Mouse (Mus musculus): ENCODE data around the gene Cmtm4.

The Cmtm4 gene

DNA sequence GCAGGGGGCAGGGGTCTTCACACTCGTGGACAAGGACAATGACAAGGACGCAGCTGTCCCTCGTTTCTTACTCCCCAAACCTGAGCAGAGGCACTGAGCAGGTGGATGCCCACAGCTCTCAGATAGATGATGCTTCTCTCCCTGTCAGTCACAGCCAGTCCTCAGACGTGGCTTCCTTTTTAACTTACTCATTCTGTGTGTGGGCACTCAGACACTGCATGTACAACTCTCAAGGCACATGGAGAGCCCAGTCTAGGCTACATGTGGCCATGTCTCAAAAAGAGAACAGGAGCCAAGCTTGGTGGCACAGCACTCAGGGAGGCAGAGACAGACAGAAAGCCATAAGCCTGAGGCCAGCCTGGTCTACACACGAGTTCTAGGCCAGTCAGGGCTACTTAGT, 19.6 kb downstream of the Cmtm4 start:
- no peak for DNase-seq (ENCODE audit: low read depth in 2 of 2, low spot score in 2 of 2)

DNA sequence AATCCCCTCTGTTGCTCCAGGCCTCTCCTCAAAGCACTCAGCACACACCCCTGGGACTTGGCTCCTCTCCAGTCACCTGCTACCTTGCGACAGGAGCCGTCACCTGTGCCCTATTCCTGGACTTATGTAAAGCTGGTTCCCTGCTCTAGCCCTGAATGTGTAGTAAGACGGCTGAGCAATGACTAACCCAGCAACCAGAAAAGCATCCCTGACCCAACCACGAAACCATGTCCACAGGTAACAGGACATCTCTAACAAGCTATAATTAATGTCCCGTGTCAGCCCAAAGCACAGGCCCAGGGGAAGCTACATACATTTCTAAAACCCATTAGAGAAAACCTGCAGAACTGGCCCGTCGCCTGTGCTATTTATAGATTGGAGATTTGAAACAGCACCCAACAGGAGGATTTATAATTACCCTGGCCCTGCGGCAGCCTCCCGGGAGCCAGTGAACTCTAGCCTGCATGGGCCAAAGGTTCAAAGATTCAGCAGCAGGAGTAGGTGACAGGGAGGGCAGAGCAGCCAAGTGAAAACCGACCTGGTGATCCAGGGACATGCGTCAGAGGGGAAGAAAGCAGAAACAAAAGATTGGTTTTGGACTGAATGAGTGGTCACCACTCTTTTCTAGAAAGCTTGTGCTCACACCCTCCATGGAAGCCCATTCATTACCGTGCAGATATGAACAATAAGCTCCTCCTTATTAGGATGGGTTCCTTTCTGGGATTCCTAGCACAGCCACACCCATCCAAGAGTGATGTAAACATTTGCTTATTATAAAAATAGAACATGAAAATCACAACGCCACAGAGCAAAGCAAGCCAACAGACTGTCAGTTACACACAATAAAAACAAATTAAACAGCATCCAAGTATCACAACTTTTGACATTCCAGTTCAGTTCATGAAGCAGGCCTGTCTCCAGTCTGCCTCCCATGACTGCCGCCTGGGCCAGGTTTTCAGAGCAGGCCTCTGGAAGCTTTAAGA, 20.5 kb downstream of the Cmtm4 start:
- no peak for DNase-seq (ENCODE audit: low read depth in 2 of 2, low spot score in 2 of 2)

DNA sequence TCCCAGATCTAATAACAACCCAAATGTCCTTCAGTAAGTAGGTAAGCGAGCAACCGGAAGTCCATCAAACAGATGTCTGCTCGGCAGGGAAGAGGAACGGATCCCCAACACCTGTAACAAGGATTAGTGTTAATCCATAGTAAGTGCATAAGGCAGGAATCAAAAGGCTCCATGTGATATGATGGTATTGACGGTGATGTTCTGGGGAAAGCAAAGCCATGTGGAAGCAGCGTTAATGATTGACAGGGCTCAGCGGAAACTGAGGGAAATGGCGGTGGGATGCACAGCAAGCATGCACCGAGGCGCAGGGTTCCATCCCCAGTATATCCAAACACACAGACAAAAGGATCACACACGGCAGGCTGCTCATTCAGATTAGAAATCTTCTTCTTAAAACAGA, 21.3 kb downstream of the Cmtm4 start:
- DNase-seq (ENCODE audit: low read depth in 2 of 2, low spot score in 2 of 2), result no peak

DNA sequence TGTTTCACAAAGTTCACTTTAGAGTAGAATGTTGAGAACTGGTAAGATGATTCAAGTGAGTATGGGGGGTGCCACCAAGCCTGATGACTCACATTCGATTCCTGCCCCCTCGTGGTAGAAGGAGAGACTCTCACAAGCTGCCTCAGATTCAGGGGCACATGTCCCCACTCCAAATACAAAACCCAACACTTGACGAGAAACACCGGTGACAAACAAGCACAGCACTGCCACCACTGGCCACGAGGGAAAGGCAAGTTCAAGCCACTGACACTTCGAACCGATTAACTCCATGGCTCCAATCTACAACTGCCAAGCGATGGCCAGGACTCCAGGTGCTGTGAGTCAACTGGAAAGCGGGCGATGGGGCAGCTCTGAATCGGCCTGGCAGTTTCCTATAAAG, 21.8 kb downstream of the Cmtm4 start:
- no peak for DNase-seq (ENCODE audit: low read depth in 2 of 2, low spot score in 2 of 2)

DNA sequence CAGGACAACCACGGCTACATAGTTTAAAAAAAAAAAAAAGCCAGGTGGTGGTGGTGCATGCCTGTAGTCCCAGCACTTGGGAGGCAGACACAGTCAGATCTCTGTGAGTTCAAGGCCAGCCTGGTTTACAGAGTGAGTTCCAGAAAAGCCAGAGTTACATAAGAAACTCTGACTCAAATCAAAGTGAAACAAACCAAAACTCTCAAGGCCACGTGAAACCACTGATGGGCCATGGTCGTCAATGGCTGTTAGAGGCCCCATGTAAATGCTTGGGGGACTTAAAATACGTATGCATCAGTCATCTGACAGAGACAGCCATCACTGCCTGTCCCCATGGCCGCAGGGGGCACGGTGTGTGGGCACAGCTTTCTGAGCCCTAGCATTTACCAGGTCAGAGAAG, 24.5 kb downstream of the Cmtm4 start:
- no peak for DNase-seq (ENCODE audit: low read depth in 2 of 2, low spot score in 2 of 2)

DNA sequence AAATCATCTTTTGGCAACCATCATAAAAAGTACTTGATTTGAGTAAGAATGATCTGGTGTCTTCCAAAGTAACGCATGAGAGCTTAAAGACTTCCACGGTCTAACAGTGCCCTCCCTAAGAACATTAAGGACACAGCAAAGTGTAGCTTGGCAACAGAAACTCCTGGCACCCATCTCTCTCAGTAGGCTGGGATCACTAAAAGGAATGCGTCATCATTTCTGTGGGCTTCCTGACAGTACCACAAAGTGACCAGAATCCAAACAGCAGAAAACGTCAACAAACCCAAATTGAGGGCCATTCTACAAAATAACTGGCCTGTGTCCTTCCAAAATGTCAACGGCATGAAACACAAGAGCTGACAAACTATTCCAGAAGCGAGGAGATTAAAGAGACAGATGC, 25.5 kb downstream of the Cmtm4 start:
- no peak for DNase-seq (ENCODE audit: low read depth in 2 of 2, low spot score in 2 of 2)

DNA sequence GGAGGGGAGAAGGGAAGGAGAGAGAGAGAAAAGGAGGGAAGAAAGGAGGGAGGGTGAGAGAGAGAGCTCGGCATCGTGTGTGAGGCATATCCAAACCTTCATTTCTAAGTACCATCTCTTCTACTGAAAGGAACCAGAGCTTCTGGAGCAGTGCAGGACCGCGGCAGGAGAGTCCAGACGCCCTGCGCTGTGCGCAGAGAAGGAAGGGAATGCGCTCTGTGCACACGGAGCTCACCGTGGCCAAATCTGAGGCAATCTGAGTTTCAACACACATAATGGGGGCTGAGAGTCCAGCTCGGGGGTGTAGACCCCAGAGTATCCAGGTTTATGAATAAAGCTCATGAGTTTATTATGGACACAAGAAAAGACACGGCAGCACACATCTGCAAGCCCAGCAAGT, 26.0 kb downstream of the Cmtm4 start:
- no peak for DNase-seq (ENCODE audit: low read depth in 2 of 2, low spot score in 2 of 2)

DNA sequence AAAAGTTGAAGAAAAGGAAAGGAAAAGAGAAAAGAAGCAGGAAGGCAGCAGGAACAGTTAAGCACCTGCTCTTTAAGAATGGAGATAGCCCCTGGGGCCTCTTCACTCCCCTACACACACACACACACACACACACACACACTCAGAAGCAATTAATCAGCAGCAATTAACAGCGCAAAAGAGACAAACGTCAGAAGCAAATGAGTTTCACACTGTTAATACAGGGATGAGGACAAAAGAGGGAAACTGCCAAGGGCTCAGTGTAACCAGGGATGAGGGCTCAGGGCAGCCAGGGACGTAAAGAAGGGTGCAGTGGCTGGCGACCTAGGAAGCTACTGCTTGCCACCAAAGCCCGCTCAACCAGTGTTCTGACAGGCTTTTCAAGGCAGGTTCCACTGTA, 28.2 kb downstream of the Cmtm4 start:
- no peak for DNase-seq (ENCODE audit: low read depth in 2 of 2, low spot score in 2 of 2)

DNA sequence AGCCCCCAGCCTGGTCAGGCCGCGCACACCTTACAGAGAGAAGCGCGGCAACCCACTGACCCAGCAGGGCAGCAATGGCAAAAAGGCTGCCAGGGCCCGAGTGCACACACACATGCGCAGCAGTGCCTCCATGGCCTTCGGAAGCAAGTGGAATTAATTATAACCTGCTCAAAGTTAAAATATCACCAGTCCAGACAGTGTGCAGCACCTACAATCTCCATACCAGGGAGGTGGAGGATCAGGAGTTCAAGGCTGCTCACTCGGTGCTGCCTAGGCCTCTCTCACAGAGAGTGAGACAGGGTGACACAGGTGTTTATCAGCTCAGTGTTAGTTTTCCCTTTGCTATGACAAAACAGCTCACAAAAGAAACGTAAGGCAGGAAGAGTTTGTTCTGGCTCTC, 29.9 kb downstream of the Cmtm4 start:
- DNase-seq (ENCODE audit: low read depth in 2 of 2, low spot score in 2 of 2), result no peak

DNA sequence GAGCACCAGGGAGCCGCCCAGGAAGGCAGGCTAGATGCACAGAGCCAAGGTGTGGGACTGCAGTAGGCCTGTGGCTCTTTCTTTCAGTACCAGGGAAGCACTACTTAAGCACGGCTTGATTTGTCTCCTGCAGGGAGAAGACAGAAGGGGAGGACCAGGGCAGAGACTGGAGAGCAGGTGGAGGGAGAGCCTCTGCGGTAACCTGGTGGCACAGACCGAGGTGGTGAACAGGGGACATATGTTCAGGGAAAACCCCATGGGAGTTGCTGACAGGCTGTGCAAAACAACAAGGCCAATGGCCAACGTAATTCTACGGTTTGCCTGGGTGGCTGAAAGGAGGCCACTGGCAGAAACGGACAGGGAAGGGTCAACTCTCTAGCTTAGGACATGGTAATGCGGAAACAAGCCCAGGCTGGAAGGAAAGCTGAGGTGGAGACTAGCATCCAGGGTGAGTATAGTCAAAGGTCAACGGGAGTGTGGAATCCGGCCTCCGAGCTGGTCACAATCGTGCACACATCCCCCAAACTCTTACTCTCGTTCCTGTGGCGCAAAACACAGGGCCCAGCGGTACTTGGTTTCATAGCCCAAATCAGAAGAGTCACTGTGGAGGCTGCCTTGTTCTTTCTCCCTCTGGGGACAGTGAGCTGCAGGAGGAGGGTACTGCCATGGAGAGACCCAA, 35.7 kb downstream of the Cmtm4 start:
- DNase-seq (ENCODE audit: low read depth in 2 of 2, low spot score in 2 of 2), result no peak

DNA sequence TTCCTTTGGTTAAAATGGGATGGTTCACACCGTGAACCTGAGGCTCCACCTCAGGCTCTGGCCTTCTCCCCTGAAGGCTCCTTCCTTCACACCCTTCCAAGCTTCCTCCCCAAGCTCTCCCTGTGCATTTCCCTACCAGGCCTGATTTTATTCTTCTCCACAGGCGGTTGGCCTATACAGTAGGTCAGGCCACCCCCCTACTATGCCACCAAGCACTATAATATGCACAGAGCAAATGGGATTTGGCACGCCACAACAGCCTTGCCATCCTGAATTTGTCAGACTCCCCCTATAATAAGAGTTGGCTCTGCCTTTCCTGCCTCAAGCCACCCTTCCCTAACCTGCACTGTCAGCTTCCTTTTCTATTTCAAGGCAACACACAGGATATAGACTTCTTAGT, 37.0 kb downstream of the Cmtm4 start:
- DNase-seq (ENCODE audit: low read depth in 2 of 2, low spot score in 2 of 2), result no peak

DNA sequence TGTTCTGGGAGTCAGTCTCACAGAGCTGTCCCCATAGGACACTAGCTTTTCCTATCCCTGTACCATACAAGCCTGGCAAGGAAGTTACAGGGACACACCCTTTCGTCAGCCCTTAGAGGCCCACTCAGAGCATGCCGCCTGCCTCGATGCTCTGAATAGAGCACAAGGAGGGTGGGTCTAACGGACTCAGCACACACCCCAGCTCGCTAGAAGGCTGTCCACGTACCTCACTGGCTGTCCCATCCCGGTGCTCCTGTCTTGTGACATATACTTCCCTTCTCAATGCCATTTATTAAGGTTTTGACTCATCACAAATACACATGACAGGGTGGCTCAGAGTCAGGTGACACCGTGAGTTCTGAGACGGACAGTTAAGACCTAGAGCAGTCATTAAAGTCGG, 41.1 kb downstream of the Cmtm4 start:
- no peak for DNase-seq (ENCODE audit: low read depth in 2 of 2, low spot score in 2 of 2)

DNA sequence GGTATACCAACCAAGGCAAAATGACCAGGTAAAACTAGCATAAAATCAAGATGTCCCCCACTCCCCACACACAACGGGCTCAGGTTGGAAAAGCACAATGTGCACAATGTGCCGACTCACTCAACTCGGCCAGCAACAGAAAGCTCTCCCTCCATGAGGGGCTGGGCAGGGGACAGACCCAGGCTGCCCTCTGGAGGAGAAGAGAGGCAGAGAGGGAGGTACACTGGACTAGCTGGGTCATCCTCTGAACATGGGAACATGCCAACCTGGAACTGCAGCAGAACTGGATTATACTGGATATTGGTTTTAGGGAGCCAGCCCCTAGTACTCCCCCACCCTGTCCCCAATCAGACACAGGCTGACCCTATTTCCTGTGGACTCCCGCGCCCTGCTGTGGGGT, 42.4 kb downstream of the Cmtm4 start:
- no peak for DNase-seq (ENCODE audit: low read depth in 2 of 2, low spot score in 2 of 2)

DNA sequence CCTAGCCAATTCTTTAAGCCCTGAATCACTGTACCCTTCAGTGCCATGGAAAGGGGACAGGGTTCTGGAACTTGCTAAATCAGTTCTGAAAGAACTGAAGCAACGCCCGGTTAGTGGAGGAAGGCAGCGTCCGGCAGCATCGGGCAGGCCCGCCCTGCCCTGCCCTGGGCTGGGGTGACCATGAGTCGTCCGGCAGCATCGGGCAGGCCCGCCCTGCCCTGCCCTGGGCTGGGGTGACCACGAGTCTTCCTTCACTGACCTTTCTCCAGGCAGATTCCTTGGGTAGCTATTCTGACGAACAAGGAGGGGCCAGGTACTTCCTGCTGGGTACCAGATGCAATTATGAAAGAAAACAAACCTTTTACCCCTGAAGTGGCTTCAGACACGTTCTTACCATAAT, 45.6 kb downstream of the Cmtm4 start:
- DNase-seq (ENCODE audit: low read depth in 2 of 2, low spot score in 2 of 2), result no peak

DNA sequence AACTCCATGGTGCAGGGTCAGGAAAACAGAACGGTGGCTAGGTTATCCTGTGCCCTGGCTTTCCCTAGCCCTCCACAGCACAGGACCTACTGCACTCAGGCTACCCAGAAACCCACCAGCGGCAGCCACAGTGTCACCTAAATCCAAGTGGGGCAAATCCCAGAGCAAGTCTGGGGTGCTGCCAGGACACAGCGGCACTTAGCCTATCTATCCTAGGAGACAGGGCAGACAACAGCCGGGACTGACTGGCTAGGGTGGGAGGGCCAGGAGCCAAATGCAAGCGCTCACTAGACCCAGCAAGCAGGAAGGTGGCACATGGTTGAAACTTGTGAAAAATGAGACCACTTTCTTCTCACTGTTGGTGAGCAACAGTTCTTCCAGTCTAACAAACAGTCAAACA, 46.6 kb downstream of the Cmtm4 start:
- no peak for DNase-seq (ENCODE audit: low read depth in 2 of 2, low spot score in 2 of 2)

DNA sequence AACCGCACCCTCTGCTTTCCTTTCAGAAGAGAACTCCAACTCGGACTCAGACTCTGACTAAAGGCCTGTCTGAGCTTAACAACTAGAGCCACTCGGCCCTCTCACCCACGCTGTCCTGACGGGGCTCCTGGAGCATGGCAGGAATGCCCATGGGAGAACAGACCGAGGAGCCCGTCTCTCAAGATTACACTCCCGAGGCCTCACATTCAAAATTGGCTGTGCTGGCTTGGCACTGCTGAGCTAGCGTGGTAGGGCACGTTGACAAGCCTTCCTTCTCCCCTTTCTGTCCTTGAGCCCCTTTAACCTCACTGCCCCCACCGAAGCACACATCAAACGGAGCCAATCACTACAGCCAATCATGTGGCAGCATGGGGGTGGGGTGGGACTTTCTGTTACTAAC, 48.9 kb downstream of the Cmtm4 start:
- no peak for DNase-seq (ENCODE audit: low read depth in 2 of 2, low spot score in 2 of 2)

DNA sequence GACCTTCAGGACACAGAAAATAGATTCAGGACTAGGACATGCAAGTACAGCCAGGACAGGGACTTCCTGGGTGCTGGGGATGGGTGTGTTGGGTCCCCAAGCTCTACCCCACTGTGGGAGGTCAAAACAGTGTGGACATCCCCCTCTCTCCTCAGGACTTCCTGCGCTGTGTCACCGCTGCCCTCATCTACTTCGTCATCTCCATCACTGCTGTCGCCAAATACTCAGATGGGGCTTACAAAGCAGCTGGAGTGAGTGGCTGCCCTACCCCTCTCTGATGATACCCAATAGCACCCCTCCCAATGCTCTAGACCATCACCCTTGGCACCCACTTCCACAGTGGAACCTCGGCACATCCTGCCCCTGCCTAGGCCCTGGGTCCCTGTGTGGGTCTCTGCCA, 51.0 kb downstream of the Cmtm4 start:
- DNase-seq (ENCODE audit: low read depth in 2 of 2, low spot score in 2 of 2), result no peak

DNA sequence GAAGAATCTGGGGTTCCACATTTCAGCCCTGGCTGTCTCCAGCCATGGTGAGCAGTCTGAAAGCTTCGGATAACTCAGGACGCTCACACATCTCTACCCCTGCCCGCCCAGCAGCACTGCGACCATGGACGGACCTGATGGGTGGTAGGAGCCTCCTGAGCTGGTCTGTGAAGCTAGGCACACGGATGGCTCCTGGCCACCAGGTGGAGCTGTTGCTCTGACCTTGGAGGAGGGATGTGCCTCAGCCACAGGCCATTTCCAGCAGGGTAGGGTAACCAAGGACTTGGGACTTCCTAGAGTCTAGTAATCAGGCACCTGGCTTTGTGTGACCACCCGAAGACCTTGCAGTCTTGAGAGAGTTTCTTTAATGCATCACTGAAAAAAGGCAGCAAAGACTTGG, 51.6 kb downstream of the Cmtm4 start:
- peak; percentile 71 to 79 for DNase-seq (ENCODE audit: low read depth in 2 of 2, low spot score in 2 of 2)

DNA sequence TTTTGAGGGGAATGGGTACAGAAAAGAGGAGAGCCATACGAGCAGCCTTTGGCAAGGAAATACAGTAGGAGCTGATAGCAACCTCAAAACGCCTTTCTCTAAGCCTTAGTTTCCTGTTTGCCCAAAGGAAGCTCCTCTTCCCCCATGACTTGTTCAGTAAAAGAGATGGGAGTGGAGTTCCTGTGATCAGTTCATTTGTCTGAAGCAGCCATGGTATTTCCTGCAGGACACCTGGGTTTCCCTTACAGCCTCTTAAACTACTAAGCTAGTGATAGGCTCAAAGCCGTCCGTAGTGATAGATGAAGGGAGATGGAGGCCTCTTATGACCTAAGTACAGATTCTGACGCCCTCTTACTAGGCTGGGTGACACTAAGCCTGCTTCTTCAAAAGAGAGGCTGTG, 53.2 kb downstream of the Cmtm4 start:
- no peak for DNase-seq (ENCODE audit: low read depth in 2 of 2, low spot score in 2 of 2)

DNA sequence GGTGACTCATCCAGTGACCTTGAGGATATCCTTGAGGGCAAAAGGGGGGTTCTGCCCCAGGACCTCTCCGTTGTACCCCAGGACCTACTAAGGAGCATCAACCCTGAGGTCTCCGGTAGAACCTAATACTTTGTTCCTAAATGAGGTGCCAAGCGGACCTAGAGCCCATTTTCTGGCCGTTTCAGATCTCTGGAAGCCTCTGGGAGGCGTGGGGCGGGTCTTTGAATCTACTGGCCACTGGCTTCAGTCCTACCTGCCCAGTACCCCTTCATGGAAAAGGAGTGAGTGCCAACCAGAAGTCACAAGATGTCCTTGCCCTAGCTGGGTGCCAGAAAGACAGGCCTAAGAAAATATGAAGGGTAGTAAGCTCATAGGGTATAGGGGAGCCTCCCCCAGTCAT, 53.9 kb downstream of the Cmtm4 start:
- DNase-seq (ENCODE audit: low read depth in 2 of 2, low spot score in 2 of 2), result no peak

DNA sequence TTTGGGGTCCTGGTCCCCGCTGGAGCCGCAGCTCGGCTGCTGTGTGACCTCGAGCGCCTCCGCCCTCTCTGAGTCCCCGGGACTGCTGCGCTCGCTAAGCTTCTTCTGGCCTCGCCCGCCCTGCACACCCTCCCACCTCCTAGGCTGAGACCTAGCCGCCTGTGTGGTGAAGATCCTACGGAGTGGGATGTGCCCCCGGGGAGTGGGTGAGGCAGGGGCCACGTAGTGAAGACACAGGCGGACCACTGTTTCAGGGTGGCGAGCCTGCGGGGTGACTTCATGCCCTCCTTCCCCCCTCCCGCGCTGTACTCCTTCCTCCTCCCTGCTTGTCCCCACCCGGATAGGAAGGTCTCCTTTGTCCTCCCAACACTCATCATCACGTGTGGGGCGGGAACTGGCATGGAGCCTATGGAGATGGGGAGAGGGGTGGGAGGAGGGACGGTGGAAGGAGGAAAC, 54.5 kb downstream of the Cmtm4 start:
- no peak for DNase-seq (ENCODE audit: low read depth in 2 of 2, low spot score in 2 of 2)

Measured in CD8-positive naive resting alpha-beta T cell, adult 2 months (primary cell).